Mouse (Mus musculus): Measurements from ENCODE around the gene Brd1. TPM values are rescaled to one million over a fixed set of nuclear protein-coding genes. Genes with fewer than 3 reads are reported as not detected.

Brd1 gene
- total and polyA plus RNA-seq, 2 experiments from 2014 or later: 9.9 to 36.8 TPM

DNA sequence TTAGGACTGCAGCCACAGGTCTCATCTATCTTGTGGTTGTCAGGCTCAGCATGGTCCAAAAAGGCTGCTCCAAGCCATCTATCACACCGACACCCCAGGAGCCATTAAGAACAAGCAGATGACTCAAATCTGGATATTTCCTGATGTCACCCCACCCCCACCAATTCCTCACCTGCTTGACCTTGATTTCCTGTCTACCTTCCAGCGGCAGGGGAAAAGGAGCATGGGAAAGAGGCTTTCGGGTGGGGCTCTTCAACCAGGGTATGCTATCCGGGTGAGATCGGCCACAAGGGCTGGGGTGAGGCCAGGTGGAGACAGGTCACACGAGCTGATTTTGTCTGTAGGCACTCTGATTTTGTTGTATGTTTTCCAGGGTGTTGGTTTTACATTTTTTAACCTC, 50.0 kb downstream of the Brd1 start:
- no peaks in the 10 kb centered on the region for H3K9me3 ChIP-seq (replicated peaks; ENCODE audit: control insufficient read depth, low read length)
- H3K27me3 ChIP-seq (ENCODE audit: control insufficient read depth, insufficient read depth, low read length): no peaks in the 10 kb centered on the region
- ATAC-seq (ENCODE audit: insufficient read depth, low read depth) (no peak), DNase-seq (ENCODE audit: low spot score) (no peak)
- WGBS: 84% methylated on average over 6 of the region's 6 CpGs
- H3K4me3 ChIP-seq (ENCODE audit: low read depth, low read length): no peak overlapping the region
- TF ChIP-seq CTCF (IDR thresholded peaks at IDR 0.05; ENCODE audit: low read depth) (no peak), EP300 (IDR thresholded peaks at IDR 0.05; ENCODE audit: low read depth) (no peak)
- H3K27ac ChIP-seq (ENCODE audit: low read depth): no peak overlapping the region
- no peak overlapping the region for H3K4me2 ChIP-seq (ENCODE audit: low read depth, low read length)
- H3K9ac ChIP-seq (replicated peaks; ENCODE audit: low read depth, low read length): no peak overlapping the region
- peaks cover 43% of the 10 kb centered on the region for H3K36me3 ChIP-seq (replicated peaks; ENCODE audit: control insufficient read depth, insufficient read depth, low read length)
- H3K4me1 ChIP-seq (ENCODE audit: control insufficient read depth, insufficient read depth): no peaks in the 10 kb centered on the region

GRCm38 (mm10) chr15:88680931-88681330, 53.1 kb downstream of the Brd1 start:
- H3K4me3 ChIP-seq (ENCODE audit: low read depth, low read length): no peak overlapping the region
- 56% methylated on average over 5 of the region's 5 CpGs for WGBS
- H3K4me2 ChIP-seq (ENCODE audit: low read depth, low read length): no peak overlapping the region
- H3K27me3 ChIP-seq (ENCODE audit: control insufficient read depth, insufficient read depth, low read length): no peaks in the 10 kb centered on the region
- no peak overlapping the region for H3K27ac ChIP-seq (ENCODE audit: low read depth)
- H3K9ac ChIP-seq (replicated peaks; ENCODE audit: low read depth, low read length): no peak overlapping the region
- no peaks in the 10 kb centered on the region for H3K9me3 ChIP-seq (replicated peaks; ENCODE audit: control insufficient read depth, low read length)
- no peak for TF ChIP-seq CTCF (IDR thresholded peaks at IDR 0.05; ENCODE audit: low read depth)
- no peak for TF ChIP-seq EP300 (IDR thresholded peaks at IDR 0.05; ENCODE audit: low read depth)
- DNase-seq (ENCODE audit: low spot score) (no peak), ATAC-seq (ENCODE audit: insufficient read depth, low read depth) (no peak; the same call in 1 of the 2 replicates)
- no peaks in the 10 kb centered on the region for H3K4me1 ChIP-seq (ENCODE audit: control insufficient read depth, insufficient read depth)
- peaks cover 12% of the 10 kb centered on the region for H3K36me3 ChIP-seq (replicated peaks; ENCODE audit: control insufficient read depth, insufficient read depth, low read length)

GRCm38 (mm10) chr15:88677568-88677967, 56.5 kb downstream of the Brd1 start:
- WGBS: 57% methylated on average over 5 of the region's 5 CpGs
- Histone ChIP-seq H3K9ac (replicated peaks; ENCODE audit: low read depth, low read length) (no peak overlapping the region), H3K4me2 (ENCODE audit: low read depth, low read length) (no peak overlapping the region), H3K27me3 (ENCODE audit: control insufficient read depth, insufficient read depth, low read length) (no peaks in the 10 kb centered on the region), H3K9me3 (replicated peaks; ENCODE audit: control insufficient read depth, low read length) (no peaks in the 10 kb centered on the region), H3K4me1 (ENCODE audit: control insufficient read depth, insufficient read depth) (no peaks in the 10 kb centered on the region), H3K4me3 (ENCODE audit: low read depth, low read length) (no peak overlapping the region), H3K36me3 (replicated peaks; ENCODE audit: control insufficient read depth, insufficient read depth, low read length) (no peaks in the 10 kb centered on the region), H3K27ac (ENCODE audit: low read depth) (no peak overlapping the region)
- DNase-seq (ENCODE audit: low spot score): no peak
- ATAC-seq (ENCODE audit: insufficient read depth, low read depth): no peak
- TF ChIP-seq CTCF (IDR thresholded peaks at IDR 0.05; ENCODE audit: low read depth) (no peak), EP300 (IDR thresholded peaks at IDR 0.05; ENCODE audit: low read depth) (no peak)

GRCm38 (mm10) chr15:88675998-88676397, 58.0 kb downstream of the Brd1 start:
- no peak overlapping the region for H3K27ac ChIP-seq (ENCODE audit: low read depth)
- no peak for ATAC-seq (ENCODE audit: insufficient read depth, low read depth)

GRCm38 (mm10) chr15:88668693-88669092, 65.3 kb downstream of the Brd1 start:
- H3K27ac ChIP-seq (ENCODE audit: low read depth): no peak overlapping the region
- H3K9me3 ChIP-seq (replicated peaks; ENCODE audit: control insufficient read depth, low read length): no peaks in the 10 kb centered on the region
- H3K36me3 ChIP-seq (replicated peaks; ENCODE audit: control insufficient read depth, insufficient read depth, low read length): no peaks in the 10 kb centered on the region
- WGBS: 69% methylated on average over 2 of the region's 2 CpGs
- no peaks in the 10 kb centered on the region for H3K27me3 ChIP-seq (ENCODE audit: control insufficient read depth, insufficient read depth, low read length)
- H3K4me2 ChIP-seq (ENCODE audit: low read depth, low read length): no peak overlapping the region
- ATAC-seq (ENCODE audit: insufficient read depth, low read depth) (no peak), DNase-seq (ENCODE audit: low spot score) (no peak)
- H3K9ac ChIP-seq (replicated peaks; ENCODE audit: low read depth, low read length): no peak overlapping the region
- TF ChIP-seq EP300 (IDR thresholded peaks at IDR 0.05; ENCODE audit: low read depth) (no peak), CTCF (IDR thresholded peaks at IDR 0.05; ENCODE audit: low read depth) (no peak)
- H3K4me3 ChIP-seq (ENCODE audit: low read depth, low read length): no peak overlapping the region
- no peaks in the 10 kb centered on the region for H3K4me1 ChIP-seq (ENCODE audit: control insufficient read depth, insufficient read depth)

More at GRCm38 (mm10) chr15:88675998-88676397, 58.0 kb downstream of the Brd1 start:
- no peak overlapping the region for H3K9ac ChIP-seq (replicated peaks; ENCODE audit: low read depth, low read length)
- 78% methylated on average over 5 of the region's 5 CpGs for WGBS
- no peak overlapping the region for H3K4me3 ChIP-seq (ENCODE audit: low read depth, low read length)
- no peaks in the 10 kb centered on the region for H3K9me3 ChIP-seq (replicated peaks; ENCODE audit: control insufficient read depth, low read length)
- H3K27me3 ChIP-seq (ENCODE audit: control insufficient read depth, insufficient read depth, low read length): no peaks in the 10 kb centered on the region
- DNase-seq (ENCODE audit: low spot score): no peak
- no peaks in the 10 kb centered on the region for H3K36me3 ChIP-seq (replicated peaks; ENCODE audit: control insufficient read depth, insufficient read depth, low read length)
- H3K4me1 ChIP-seq (ENCODE audit: control insufficient read depth, insufficient read depth): no peaks in the 10 kb centered on the region
- TF ChIP-seq EP300 (IDR thresholded peaks at IDR 0.05; ENCODE audit: low read depth) (no peak), CTCF (IDR thresholded peaks at IDR 0.05; ENCODE audit: low read depth) (no peak)
- no peak overlapping the region for H3K4me2 ChIP-seq (ENCODE audit: low read depth, low read length)

DNA sequence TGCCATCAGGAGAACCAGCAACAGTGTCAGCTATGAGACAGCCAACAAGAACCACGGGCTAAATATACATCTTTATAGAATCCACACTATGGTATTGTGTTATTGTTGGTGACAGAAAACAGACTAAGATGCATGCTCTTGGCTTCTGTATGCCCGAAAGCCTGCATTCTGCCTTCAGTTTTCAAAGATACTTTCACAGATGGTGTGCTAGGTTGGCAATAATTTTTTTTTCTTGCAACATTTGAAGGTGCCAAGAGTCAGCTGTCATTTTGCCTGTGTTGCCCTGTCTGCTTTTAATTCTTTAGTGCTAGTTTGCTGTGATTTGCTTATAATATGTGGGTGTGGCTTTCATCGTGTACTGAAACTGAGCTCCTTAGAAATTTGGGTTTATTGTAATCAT, 66.4 kb downstream of the Brd1 start:
- no peak for DNase-seq (ENCODE audit: low spot score)
- H3K4me1 ChIP-seq (ENCODE audit: control insufficient read depth, insufficient read depth): no peaks in the 10 kb centered on the region
- 69% methylated on average over 3 of the region's 3 CpGs for WGBS
- no peak overlapping the region for H3K9ac ChIP-seq (replicated peaks; ENCODE audit: low read depth, low read length)
- H3K27ac ChIP-seq (ENCODE audit: low read depth): no peak overlapping the region
- TF ChIP-seq CTCF (IDR thresholded peaks at IDR 0.05; ENCODE audit: low read depth): no peak
- no peak for TF ChIP-seq EP300 (IDR thresholded peaks at IDR 0.05; ENCODE audit: low read depth)
- H3K4me2 ChIP-seq (ENCODE audit: low read depth, low read length): no peak overlapping the region
- ATAC-seq (ENCODE audit: insufficient read depth, low read depth): no peak
- no peaks in the 10 kb centered on the region for H3K9me3 ChIP-seq (replicated peaks; ENCODE audit: control insufficient read depth, low read length)
- H3K36me3 ChIP-seq (replicated peaks; ENCODE audit: control insufficient read depth, insufficient read depth, low read length): no peaks in the 10 kb centered on the region
- H3K27me3 ChIP-seq (ENCODE audit: control insufficient read depth, insufficient read depth, low read length): peaks cover 7% of the 10 kb centered on the region; the same call in 1 of the 2 replicates
- no peak overlapping the region for H3K4me3 ChIP-seq (ENCODE audit: low read depth, low read length)

All from heart, postnatal 0 days (tissue).